Mouse (Mus musculus): Measurements from ENCODE around the gene Ptx4.

DNA sequence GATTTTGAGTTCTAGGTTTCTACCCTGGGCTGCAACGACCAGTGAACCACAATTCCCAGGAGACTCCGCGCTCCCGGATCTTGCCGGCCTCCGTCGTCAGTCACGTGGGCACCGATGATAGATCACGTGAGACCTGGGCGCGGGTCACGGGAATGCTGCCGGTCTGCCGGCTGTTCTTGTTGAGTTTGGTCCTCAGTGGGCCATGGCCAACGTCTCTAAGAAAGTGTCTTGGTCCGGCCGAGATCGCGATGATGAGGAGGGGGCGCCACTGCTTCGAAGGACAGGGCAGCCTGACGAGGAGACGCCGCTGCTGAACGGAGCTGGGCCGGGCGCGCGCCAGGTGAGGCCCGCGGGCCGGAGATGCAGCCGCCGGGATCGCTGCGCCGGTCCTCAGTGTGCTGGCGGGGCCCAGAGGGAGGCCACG is 12.7 kb downstream of the Ptx4 start, which contains the start of gene Clcn7:
- TF ChIP-seq POLR2A (IDR thresholded peaks at IDR 0.05; ENCODE audit: insufficient read depth, low read length) (peak; percentile 48), CTCF (IDR thresholded peaks at IDR 0.05; ENCODE audit: low read depth, low read length) (no peak)

Data from ES-Bruce4 (cell line).